Mouse (Mus musculus) lung, postnatal 14 days (tissue): ENCODE data around the gene Stard3.

Experiments used
- DNase-seq: peaks from one replicate; pipeline ENCODE4 v3.0.0; 2021

The Stard3 gene

DNA sequence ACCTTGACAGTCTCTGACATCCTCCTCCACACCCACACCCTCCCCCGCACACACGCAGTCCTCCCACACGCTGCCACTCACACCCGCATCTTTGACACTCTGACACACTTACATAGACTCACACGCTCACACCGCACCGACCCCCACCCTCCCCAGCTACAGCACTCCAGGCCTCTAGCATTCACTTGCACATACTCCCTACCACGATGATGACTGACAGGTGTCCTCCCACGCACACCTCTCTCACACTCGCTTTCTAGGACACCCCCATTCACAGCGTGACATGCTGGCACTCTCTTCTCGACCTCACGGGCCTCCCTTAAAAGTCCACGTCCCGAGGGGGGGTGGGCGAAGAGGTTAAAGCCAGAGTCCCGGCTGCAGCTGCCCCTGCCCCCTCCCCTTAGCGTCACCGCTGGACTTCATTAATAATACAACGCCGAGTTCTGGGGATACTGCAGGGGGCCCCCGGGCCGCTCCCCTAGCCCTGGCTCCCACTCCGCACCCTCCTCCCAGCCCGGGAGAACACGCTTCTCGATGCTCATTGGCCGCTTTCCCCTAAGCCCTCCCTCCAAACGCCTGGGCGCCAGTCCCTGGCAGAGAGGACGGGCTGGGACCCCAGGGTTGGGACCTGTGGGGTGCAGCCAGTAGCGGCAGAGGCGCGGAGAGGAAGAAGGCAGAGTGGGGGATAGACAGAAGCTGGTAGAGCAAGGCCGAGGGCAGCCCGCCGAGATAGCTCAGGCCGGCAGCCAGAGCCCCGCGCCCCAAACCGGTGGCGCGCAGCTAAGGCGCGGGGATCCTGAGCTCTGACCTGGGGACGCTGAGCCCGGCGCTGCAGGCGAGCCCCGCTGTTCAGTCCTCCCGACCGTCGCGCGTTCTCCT is 9.8 kb upstream of the Stard3 start, which contains the start of gene Ppp1r1b:
TSS of gene Ppp1r1b (plus strand) at position 322 of the 879 bp plus-strand sequence.
- peak; percentile 60 for DNase-seq

DNA sequence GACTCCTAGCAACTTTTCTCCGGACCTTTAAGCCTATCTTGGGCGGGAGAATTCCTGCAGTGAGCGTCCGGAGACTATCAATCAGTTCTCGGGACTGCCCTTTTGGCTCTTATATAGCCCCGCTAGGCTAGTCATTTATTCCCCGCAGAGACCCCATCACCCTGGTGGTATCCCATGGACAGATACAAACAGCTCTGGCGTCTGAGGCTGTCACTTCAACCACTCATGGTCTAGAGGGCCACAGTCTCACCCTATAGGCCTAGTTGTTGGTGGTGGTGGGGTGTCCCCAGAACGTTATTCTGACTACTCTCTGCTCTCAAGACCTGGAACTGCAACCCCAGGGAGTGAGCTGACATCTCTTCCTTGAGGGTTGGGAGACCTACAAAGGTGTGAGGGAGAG is 8.9 kb upstream of the Stard3 start:
- no peak for DNase-seq

DNA sequence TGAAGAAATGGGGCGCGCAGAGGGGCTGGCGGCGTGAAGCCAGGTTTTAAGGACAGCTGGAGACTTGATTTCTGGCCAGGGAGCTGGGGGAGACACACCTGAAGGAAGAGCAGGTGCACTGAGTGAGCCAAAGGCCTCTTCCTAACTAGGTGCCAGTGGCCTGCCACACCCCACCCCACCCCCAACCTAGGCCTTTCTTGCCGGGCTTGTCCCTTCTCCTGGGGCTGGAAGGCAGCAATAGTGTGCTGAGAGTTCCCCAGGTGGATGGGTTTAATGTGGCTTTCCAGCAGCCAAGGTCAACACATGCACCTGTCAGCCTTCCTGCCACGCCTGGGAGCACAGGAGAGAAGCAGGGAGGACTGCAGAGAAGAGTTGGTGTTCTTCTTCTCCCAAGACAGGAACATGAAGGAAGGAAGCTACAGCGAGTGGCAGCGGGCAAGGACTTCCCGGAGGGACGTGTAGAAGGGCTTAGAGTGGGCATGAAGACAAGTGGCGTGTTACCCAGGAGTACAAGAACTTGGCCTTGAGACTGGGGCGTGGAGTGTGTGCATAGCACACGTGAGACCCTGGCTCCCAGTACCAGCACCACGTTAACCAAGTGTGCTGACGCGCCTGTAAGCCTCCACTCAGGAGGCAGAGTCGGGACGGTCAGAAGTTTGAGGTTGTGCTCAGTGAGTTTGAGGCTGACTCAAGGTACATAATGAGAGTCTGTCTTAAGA is 5.7 kb upstream of the Stard3 start:
- peak; percentile 25 for DNase-seq

DNA sequence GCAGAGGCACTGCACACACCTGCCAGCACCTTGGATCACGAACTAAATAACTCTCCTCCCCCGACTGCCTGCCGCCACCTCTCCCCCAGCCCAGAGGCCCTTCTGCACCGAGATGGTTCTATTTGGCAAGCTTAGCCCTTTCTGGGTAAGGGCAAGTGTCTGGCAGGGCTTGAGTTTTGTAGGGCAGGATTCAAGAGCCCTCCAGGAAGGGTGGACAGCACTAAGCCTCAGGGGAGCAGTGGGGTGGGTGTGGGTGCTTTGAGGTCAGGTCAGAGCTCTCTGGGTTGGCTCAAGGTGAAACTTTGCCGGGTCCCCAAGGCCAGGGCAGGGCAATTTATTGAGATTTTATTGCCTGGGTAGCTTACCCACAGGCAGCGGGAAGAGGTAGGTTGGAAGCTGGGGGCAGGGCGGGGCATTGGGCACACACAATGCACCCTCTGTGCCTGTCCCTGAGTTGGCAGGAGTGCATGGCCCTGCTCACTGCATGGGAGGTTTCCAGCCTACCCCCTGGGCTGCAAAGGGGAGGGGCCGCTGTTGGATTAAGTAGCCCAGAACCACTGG is 4.4 kb upstream of the Stard3 start:
- DNase-seq = peak; percentile 42

DNA sequence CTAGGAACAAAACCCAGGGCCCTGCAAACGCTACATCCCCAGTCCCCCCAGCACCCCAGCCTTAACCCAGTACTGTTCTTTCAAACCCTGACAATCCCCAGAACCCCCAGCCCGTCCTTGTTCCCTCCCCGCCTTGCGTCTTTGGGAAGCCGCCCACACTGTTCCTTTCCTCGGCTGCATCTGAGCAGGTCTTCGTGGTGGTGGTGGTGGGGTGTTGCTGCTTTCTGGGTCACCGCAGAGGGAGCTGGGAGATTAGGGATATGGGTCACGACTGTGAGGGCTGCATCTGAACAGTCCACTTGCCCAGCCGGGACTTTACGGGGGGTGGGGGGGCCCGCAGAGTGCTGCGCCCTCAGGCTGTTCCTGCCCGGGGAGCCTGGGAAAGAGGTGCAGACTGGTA is 3.7 kb upstream of the Stard3 start:
- no peak for DNase-seq

DNA sequence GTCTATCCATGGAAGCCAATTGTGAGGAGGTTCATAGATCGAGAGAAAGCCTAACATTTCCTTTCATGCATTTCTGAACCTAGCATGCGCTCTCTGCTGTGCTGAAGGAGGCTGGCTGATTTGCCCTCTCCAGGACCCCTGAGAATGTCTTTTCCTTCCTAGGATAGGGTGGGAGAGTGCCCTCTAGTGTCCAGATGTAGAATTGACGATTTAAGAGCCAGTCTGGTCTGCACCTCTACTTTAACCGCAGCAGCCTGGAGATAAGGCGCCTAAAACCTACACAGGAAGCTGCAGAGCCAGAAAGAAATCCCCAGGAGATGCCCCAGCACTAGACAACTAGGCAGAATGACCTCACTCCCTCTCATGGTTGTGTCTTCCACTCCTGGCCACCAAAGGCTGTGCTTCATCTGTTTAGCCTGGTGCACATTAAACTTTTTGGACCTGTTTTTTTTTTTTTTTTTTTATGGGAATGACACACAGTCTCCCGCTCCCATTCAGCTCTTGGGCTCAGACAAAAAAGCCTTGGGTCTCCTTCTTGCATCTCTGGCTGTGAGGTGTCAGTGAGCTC is 2.4 kb upstream of the Stard3 start:
- DNase-seq = peak; percentile 57

DNA sequence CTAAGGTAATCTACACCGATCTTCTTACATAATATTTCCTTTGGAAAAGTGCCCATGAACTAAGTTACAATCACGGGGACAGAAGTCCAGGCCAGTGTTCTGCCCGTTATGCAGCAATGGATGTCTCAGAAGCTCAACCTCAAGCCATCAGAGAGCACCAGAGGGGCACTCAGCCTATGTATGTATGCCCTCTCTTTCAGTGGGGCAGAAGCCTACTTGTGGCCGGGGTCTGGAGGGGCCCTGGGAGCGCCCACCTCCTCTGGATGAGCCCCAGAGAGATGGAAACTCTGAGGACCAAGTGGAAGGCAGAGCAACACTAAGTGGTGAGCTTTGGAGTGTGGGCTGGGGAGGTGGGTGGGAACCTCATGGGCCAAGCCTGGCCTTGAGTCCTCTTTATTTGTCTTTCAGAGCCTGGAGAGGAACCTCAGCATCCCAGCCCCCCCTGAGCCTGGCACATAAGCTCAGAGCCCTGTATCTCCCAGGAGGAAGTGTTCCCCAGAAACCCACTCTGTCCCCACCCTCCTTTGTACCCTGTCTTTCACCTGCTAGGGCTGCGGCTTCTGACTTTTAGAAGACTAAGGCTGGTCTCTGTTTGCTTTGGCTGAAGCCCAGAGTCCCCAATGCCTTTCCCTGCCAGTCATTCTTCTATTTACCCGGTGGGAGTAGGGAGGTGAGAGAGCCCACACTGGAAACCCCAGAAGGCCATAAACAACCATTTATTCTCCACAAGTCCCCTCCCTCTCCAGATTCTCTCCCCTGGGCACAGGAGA is 1.4 kb upstream of the Stard3 start:
- DNase-seq = no peak

DNA sequence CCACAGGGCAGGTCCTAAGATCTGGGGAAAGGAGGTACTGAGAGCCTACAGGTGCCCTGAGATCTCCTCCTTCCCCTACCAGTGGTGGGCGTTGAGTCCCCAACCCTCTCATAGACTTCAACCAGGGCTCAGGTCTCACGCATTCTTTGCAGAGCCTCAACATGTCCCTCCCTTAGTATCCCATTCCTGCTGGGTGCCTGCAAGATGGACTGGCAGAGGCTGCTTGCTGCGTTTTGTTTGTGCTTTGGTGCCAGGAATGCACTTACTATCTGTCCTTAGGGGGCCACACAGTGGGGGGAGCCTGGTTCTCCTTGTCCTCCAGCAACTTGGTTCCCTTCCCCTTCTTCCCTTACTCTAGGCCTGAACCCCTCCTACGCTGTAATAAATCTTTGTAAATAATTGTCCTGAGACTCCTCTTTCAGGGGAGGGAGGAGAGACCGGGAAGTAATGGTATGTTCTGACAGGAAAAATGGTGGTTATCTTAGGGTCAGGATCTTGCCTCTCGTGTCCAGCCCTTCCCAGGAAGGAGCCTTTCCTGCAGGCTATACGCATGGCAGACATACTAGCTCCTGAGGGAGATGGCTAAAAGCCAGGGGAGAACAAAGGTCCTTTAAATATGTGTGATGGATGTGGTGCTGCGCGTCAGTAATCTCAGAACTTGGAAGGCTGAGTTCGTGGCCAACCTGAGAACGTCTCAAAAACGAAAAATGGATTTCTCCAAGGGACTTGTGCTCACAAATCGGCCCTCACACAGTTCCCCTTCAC is 590 bp upstream of the Stard3 start:
- DNase-seq = no peak

DNA sequence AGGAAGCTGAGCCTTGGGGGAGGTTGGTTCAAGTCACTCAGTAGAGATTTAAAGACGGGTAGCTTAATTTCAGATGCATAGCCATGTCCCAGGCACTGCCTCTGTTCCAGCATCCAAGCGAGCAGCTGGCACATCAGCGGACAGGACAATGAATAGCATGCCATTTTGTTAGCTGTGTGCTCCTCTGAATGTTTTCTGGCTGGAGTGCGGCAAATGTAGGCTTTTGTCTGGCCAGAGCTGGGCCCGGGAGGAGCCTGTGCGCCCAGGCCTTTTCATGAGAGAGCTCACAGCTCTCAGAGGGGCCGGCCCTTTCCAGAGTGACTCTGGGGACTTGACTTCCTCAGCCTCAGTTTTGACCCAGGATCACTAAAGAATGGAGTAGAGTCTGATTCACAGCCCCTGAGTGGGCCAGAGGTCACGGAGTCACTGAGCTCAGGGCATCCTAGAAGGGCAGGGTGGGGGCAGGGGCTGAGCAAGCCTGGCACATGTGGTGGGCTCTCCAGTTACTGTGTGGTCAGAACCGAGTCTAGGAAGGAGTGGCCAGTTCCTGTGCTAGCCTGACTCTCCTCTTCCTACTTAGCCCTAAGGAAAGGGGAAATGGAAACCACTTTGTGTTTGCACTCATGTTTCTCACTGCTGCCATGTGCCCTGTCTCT is 2.8 kb downstream of the Stard3 start:
- no peak for DNase-seq

DNA sequence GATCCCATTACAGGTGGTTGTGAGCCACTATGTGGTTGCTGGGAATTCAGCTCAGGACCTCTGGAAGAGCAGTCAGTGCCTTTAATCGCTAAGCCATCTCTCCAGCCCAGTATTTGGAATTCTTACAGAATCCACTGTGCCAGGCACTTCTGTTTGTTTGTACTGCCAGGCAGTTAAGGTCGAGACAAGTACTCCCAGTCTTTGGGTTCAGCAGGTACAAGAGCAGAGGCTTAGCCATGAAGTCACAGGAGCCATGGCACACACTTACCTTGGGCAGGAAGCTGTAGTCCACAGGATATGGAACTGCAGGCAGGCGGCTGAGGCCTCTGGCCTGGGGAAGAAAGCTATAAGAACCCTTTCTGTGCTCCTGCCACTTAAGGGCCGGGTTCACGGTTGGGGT is 5.6 kb downstream of the Stard3 start:
- DNase-seq = no peak

DNA sequence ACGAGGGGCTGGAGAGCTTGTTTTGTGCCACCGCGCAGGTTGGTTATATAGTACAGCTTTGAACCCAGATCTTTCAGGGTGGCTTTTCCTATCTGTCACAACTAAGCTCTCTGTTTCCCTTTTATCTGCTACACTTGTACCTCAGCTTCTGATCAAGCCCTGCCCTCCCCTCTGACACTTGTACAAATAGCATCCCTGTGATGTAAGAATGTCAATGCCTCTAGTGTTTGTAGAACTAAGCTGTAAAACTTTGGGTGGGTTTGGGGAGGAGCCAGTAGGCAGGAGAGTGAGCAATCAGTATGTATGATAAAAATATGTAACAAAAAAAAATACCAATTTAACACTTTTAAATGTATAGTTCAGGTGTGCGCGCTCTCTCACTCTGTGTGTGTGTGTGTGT is 6.2 kb downstream of the Stard3 start:
- DNase-seq = no peak

DNA sequence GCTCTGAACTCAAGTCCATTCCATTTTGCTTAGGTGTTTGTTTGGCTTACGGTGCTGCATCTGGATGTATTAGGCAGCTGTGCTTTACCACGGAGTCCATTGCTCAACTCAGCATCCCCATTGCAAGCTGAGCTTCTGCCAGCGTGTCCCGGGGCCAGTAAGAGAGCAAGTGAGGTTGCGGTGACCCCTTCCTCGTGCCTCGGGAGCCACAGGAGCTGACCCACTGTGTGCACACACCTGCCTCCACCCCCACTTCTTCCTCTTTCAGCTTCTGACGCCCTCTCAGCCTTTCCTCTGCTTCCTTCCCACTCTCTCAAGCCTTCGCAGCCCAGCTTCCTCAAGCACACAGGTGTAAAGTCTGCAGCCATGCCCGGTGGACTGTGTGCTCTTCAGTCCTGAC is 8.1 kb downstream of the Stard3 start:
- DNase-seq = no peak

DNA sequence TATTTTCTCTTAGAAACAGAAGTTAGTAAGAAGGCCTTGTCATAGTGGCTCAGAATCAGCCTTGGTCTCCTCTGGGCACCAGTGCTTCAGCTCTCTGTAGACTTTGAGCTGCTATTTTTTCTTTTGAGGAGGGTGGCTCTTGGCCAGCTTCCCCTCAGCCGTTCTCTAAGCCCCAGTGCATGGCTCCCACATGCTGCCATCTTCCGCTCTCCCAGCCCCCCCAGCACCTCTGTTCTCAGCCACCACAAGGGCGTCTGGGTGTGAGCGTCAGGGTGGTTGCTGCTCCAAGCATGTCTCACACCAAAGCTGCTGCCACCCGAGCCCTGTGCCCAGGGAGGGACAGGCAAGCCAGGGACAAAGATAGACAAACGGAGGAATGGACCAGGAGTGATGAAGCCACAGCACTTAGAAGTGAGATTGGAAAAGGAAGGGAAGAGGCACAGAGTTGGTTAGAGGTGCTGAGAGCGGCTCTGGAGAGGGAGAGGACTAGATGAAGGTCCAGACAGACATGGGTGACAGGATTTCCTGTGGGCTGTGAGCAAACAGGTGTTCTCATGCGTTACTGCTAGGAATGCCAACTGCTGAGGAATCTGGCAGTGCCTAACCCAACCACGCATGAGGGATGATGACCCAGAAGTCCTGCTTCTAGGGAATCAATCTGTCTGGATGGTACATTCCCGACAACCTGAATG is 9.1 kb downstream of the Stard3 start:
- DNase-seq = no peak

DNA sequence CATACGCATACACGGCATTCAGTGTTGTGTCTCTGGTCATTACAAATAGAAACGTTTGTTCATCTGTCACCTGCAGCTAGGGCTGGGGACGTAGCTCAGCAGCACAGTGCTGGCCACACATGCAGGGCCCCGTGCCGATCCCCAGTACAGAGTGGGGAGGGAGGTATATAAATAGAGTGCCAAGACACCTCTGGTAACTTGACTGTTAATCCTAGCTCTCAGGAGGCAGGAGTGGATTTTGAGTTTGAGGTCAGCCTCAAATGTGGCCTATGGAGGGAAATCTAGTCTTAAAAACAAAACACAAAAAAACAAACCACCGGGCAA is 9.7 kb downstream of the Stard3 start:
- no peak for DNase-seq

DNA sequence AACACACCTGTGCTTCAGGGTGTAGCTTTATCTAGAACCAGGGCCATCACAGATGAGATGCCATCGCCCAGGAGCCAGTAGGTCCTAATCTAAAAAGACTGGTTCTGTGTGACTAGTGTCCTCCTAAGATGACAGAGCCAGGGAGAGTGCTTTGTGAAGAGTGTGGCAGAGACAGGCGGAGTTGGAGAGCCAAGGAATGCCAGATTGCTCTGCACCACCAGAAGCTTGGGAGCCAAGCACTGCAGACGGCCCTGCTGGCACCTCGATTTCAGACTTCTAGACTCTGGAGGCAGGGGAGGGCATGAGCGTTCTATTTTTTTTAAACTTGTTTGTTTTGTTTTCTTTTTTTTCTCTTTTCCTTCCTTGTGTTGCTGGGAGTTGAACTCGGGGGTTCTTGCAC is 11.2 kb downstream of the Stard3 start:
- no peak for DNase-seq

DNA sequence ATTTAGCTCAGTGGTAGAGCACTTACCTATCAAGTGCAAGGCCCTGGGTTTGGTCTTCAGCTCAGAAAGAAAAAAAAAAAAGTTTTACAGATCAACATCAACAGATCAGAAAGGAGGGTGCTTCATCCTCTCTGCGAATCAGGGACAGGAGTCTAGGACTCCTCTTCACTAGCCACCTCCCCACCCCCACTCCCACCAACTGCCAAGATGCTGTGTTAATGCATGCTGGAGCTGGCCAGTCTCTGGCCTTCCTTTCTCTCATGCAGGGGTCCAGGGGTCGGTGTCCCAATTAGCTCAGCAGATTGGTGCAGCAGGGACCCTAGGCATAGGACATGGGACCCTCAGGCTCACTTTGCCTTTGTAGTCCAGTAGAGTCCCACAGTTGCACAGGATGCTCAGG is 12.4 kb downstream of the Stard3 start:
- no peak for DNase-seq

DNA sequence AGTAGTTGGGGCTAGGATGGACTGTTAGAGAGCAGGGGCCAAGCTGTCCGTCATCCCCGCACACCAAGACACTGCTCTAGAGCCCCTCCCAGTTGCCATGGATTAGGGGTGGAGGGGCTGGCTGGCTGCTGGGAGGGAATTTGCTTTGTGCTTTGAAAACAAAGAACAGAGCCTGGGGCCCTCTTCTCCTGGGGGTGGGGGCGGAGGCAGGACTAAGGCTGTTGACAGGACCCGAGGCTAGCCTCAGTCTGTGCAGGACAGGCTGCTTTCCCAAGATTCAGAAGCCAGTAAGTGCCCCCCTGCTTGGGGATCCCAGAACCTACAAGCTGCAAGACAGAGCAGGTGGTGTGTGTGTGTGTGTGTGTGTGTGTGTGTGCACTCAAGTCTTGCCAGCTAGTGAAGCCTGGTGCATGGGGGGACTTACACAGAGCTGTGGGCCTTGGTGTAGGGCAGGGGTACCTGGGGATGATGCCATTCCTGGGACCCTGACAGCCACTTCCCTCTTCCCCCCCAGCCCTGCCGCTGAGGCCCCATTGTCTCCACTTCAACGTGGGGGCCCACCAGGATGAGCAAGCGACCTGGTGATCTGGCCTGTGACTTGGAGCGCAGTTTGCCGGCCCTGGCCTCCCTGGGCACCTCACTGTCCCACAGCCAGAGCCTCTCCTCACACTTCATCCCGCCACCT is 13.5 kb downstream of the Stard3 start:
- no peak for DNase-seq

DNA sequence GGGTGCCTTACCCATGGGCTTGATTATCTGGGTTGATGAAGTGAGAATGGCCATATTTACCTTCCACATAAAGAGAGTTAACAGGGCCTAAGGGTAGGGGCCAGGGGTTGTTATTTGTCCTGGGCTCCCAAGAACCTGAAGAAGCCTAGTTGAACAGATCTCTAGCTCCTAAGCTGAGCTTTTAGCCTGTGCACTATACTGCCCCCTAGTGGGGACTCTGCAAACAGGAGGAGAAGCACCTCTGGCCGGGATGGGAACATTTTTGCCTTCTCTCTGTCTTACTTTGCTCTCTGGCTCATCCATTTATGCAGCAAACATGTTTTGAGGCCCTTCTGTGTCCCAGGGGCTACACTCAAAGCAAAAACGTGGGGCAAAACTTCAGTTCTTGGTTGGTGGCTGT is 14.2 kb downstream of the Stard3 start:
- peak; percentile 83 for DNase-seq

DNA sequence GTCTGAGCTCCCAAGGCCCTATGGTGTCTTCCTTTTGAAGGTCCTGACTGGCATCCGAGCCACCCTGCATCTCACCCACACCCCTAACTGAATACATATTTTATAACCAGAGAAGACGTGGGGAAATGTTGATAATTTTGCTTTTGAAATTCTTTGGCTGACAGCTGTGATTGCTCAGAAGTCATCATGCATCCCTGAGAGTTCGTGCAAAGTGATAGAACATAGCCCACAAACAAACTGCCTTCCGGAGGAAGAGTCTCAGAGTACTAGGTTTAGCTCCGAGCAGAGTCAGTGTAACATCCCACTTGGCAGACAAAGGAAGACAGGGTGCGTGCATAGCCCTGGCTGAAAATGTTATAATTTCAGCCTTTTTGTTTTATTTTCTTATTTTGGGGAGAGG is 15.1 kb downstream of the Stard3 start:
- DNase-seq = no peak

DNA sequence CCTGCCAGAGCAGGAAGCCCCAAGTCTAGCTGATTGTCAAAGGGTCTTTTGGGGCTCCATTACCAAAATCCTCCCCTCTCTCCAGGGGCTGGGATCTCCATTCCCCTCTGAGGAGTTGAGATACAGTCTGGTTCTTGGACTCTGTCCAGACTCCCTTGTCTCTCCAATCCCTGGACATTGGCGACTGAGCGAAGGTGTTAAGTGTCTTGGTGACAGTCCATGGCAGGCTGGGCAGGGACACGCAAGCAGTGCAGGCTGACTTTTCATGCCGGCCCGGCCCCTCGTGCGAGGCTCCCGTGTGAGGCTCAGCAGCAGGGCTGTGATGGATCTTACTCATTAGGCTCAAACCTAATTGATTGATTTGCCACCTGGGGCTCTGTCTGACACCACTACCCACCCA is 16.1 kb downstream of the Stard3 start:
- DNase-seq = no peak
